Mouse (Mus musculus): ENCODE data around the gene Myo1a. TPM values are rescaled to one million over a fixed set of nuclear protein-coding genes. Genes with fewer than 3 reads are reported as not detected.

Gene Myo1a
- total RNA-seq, 2 experiments from 2014 or later, result not detected

DNA sequence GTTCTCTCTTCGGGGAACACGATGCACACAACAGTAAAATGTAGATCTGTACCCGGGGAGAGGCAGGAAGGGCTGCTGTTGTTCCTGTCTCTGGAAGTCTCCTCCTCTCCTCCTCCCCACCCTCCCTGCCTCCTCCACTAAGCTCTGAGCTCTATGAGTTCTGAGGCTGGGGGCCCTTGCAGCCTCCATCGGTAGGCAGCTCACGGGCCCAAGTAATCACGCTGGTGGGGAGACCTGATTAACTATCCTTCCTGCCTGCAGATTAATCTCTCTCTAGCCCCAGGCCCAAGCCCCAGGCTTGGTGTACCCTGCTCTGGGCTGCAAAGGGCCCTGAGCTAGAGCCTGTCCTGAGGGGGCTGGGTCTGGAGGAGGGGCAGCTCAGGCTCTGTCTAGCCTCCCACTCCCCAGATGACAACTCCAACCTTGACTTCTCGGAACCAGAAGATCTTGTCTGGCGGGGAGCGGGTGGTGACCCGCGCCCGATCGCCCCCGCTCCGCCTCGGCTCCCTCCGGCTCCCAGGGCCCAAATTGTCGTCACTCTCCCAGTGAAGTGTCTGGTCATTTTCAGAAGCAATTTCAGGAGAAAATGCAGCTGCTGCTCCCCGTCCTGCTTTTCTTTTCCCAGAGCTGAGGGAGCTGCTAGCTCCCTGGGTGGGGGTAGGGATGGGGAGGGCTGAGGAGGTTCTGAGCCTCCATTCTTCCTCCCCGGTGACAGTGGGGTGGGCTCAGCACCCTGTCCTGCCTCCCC is 16.9 kb downstream of the Myo1a start:
- ATAC-seq (replicated peaks; ENCODE audit: low FRiP score, poor library complexity, severe bottlenecking), result no peak

DNA sequence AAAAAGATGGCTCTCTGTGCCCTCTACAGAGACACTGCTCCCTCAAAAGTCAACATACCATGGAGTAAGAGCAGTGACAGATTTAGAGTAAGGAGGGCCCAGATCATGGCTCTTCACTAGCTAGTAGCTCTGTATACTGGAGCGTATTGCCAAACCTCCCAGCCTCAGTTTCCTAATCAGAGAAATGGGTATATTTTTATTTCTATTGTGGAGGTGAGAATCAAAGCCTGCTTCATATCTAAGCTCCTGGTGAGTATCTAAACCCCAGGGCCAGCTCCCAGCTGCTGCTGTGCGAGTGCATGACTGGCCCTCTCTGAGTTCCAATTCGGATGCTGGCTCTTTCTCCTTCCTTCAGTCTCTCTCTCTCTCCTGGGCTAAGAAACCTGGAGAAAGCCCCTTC is 19.2 kb downstream of the Myo1a start, which contains the start of gene Tac2:
Gene Tac2 (plus strand): TSS at position 301 of the 400 bp plus-strand sequence.
- ATAC-seq (replicated peaks; ENCODE audit: low FRiP score, poor library complexity, severe bottlenecking), result no peak

DNA sequence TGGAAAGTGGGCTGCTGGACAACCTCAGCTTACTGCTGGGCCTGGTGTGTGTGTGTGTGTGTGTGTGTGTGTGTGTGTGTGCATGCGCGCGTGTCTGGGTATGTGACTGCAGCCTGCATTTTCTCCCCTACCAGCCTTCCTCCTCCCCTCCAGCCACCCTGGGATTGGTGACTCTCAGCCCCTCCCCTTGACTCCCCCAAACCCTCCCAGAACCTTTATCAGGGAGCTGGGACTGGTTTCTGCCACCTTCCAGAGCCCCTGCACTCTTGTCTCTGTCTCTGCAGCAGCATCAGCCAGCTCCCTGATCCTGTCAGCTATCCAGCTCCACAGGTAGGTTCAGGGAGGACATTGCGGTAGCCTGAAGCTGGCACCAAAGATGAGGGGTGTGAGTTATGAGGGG is 20.2 kb downstream of the Myo1a start:
- ATAC-seq (replicated peaks; ENCODE audit: low FRiP score, poor library complexity, severe bottlenecking), result no peak

DNA sequence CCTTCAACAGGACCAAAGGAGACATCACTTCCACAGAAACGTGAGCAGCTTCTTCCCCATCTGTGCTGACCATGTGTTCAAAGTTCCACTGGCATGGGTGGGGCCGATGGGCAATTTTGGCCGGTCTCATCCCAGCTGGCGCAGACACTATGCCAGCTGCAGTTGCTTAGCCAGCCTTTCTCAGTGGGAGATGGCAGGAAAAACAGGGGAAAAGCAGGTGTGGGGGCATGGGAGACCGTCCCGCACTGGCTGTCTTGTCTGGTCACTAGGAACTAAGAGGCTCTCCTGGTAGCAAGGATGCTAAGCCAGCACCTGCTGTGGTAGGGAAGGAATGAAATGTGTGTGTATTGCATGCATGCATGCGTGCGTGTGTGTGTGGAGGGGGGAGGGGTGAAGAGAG is 23.5 kb downstream of the Myo1a start:
- no peak for ATAC-seq (replicated peaks; ENCODE audit: low FRiP score, poor library complexity, severe bottlenecking)

DNA sequence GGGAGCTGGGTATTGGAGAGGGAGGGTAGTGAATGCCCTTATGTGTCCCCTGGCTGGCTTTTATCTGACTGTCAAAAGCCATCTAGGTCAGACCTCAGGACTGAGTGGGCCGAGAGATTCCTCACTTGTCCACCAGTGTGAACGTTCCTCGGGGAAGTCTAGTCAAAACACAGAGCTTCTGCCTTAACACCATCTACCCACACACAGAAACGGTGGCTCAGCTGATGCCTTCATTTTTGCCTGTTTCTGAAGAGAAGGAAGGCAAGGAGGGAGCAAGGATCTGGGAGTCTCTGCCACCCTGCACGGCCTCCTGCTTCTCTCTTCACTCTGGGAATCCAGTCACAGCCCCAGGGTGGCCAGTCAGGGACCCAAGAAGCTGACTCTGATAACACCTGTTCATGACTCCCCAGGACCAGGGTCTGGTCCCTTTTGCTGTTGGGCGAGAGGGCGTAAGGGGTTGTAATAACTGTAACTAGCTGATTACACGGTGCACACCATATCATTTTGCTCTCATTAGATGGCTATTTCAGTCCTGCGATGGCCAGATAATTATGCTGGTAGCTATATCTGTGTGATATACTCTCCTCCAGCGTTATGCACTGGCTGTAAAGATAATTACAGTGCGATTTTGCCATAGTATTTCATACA is 25.4 kb downstream of the Myo1a start:
- ATAC-seq (replicated peaks; ENCODE audit: low FRiP score, poor library complexity, severe bottlenecking), result peak; percentile 72

DNA sequence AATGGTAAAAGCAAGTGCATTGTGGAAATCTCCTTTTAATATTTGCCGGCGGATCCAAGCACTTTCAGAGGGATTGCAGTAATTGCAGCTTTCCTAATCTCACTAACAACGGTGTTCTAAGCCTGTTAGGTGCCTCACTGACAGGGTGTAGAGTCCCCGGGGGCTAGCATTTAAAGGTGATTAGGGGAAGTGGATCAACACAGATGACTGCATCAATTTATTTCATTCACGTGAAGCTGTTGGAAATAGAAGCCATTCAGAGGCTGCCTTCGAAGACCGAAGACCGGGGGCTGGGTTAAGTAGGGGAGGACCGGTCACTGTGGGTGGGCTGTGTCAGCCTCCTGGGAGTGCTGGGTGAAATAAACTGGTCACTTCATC is 26.0 kb downstream of the Myo1a start:
- no peak for ATAC-seq (replicated peaks; ENCODE audit: low FRiP score, poor library complexity, severe bottlenecking)

DNA sequence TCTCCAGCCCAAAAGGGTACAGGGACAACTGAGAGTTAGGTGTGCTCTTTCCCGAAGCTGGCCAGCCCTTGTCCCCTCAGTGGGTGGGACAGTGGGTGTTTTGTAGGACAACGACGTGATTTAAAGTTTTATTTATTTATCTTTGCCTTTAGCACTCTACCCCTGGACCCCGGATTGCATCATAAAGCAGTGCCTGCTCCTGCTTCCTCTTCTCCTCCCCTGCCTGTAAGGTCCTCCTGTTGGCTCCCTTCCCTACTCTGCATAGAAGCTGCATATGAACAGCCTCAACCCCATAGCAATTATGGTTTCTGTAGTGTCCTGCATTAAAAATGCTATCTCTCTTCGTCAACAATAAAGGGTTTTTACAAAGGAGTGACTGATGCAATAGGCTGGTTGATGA is 26.4 kb downstream of the Myo1a start:
- ATAC-seq (replicated peaks; ENCODE audit: low FRiP score, poor library complexity, severe bottlenecking), result no peak

DNA sequence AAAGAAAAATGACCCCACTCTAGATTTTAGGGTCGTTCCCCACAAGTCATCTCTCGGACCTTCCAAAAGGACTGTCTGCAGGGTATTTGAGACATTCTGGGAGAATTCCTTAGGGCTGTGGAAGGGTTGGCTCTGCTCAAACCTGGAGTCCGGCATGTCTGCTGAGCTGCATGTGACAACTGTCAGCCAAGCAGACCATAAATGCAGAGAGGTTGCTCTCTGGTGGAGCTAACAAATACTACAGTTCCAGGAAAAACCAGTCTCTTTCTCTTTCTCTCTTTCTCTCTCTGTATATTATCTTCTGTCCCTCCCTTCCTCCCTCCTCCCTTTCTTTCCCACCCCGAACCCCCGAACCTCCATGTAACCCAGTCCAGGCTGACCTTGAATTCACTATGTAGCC is 29.5 kb downstream of the Myo1a start:
- no peak for ATAC-seq (replicated peaks; ENCODE audit: low FRiP score, poor library complexity, severe bottlenecking)

DNA sequence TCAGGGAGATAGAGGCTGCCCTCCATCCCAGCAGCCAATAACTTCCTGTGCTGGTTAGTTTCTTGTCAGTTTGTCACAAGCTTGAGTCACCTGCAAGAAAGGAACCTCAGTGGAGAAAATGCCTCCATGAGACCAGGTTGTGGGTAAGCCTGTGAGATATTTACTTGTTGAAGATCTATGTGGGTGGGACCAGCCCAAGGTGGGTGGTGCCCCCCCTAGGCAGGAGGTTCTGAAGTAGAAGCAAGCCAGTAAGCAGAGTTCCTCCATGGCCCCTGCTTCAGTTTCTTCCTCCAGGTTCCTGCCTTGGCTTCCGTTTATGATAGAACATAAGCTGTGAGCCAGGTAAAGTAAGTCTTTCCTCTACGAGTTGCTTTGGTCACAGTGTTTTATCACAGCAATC is 31.3 kb downstream of the Myo1a start:
- ATAC-seq (replicated peaks; ENCODE audit: low FRiP score, poor library complexity, severe bottlenecking), result no peak

DNA sequence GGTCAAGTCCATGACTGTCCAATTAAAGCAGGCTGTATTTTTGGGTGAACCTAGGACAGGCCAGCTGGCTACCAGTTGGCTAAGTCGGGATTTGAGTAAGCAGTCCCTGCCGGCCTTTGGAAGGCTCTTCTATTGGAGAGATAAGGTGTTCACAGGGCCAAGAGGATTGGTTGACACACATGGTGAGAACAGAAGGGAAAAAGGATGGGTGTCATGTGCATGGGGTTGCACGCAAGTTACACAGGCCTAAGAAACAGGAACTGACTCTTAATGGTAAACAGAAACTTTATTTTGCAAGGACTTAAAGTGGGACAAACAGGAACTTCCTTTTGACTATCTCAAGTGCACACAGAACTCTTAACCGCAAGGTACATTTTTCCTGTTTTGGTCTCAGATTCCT is 31.9 kb downstream of the Myo1a start:
- no peak for ATAC-seq (replicated peaks; ENCODE audit: low FRiP score, poor library complexity, severe bottlenecking)

DNA sequence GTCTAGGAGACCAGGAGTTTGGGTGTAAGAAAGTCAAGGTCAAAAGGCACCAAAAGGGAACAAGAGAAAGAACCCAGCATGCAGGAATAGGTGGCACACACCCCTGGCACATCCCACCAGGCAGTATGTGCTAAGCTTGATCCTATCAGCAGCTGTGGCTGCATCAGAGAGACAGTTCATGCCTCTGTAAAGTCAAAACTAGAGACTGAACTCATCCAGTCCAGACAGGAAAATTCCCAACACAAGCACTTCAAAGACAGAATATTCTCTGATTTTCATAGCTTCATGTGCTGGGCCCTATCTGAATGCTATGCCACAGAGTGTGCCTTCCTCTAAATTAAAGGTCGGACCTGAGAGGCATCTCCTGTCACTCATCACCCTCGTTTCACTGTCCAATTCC is 32.6 kb downstream of the Myo1a start:
- ATAC-seq (replicated peaks; ENCODE audit: low FRiP score, poor library complexity, severe bottlenecking), result no peak

DNA sequence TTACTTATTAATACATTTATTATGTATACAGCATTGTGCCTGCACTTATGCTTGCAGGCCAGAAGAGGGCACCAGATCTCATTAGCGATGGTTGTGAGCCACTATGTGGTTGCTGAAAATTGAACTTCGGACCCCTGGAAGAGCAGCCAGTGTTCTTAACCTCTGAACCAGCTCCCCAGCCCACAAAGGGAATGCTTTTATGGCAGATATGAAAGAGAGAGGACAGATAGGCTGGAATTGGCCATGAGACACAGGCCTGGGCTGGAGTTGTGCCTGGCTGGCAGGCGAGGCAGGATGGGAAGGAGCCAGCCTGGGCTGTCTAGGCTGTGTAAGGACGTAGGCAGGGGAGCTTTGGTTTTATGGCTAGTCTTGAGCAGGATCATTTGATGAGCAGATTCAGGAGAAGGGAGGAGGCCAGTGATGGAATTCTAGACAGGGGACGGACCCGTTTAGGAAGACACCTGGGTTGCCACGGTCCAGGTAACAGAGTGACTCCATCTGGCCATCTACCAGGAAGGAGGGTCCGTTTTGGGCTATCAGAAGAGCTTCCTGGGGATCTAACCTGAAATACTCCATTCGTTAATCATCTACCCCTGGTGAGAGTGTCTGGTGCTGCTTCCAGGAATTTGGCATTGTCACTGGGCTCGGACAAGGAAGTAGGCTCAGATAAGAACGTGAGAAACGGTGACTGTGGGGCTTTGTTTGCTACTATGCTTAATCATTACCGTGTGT is 33.3 kb downstream of the Myo1a start:
- peak; percentile 34; the same call in 1 of the 2 replicates for ATAC-seq (replicated peaks; ENCODE audit: low FRiP score, poor library complexity, severe bottlenecking)

DNA sequence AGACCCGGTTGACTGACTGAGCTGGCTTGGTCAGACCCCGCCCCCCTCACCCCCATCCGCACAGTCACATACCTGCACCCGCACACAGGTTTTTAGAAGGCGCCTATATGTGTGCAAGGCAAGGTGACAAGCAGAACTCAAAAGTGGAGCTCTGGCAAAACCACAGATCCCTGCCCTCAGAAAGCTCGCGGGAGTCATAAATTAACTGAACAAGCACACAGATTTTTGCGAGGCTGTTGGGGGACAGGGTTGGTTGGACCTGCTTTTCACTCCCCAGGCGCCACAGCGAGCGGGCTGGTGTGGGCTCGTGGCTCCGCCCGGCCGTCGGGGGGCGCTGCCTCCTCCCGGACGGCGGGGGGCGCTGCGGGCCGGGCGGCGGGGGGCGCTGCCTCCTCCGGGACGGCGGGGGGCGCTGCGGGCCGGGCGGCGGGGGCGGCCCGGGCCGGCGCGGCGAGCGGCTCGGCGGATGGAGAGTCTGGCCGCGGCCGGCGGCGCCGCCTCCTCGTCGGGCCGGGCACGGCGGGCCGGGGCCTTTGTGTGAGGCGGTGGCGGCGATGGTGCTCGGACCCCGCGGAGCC is 34.2 kb downstream of the Myo1a start, which contains the start of gene Zbtb39:
Gene Zbtb39 (plus strand): TSS at position 456 of the 578 bp plus-strand sequence.
- ATAC-seq (replicated peaks; ENCODE audit: low FRiP score, poor library complexity, severe bottlenecking), result peak; percentile 47; the same call in 1 of the 2 replicates

DNA sequence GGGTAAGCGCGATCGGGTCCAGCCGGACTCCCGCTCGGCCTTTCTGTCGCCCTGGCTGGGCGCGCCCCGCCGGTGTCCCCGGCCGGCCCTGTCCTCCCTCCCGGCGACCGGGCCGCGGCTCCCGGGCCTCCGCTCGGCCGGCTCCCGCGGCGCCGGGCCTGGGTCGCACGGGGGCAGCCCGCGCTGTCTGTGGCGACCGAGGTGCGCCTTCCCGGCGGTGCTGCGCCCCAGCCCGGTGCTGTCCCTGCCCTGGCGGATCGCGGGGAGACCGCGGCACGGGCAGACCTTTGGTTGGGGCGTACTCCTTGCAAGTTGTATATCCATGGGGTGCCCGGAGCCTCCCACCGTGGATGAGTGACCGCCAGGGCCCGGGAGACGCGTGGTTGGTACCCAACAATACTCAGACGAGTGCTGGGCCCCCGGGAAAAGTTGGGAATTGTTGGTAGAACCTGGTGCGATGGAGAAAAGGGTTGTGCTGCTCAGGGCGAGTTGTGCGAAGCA is 34.7 kb downstream of the Myo1a start:
- no peak for ATAC-seq (replicated peaks; ENCODE audit: low FRiP score, poor library complexity, severe bottlenecking)

DNA sequence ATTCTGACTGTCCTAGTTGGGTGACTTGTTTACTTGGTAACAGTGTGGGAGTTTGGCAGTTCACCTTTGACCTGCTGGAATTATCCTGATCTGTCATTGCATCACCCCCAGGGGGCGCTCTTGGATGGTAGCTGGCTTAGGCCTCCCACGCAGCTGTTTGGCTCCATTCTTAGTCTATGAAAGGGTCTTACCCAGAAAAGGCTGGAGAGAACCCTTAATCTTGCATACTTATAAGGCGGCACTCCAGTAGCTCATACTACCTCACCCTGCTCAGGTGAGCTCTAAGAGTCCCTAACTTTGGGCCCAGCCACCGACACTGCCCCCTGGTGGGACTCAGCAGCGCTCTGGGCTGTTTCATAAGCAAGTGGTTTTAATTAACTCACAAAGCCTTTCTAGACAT is 39.7 kb downstream of the Myo1a start:
- ATAC-seq (replicated peaks; ENCODE audit: low FRiP score, poor library complexity, severe bottlenecking), result peak; percentile 63

DNA sequence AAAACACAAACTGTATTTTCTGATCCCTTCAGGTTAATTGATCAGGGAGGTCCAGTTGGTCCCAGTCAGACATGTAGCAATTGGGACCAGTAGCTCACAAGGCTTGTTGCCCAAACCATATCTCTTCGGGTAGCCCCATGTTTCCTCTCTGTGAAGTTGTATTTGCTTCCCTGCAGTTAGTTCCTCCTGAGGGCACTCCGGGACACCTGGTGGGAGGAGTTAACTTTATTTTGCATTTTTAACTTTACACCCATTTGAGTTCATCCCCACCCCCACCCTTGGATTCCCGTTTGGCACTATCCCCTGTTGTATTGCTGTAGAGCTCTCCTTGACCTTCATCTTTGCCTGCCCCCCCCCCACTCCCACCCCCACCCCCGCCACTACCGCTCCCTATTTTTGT is 40.9 kb downstream of the Myo1a start:
- no peak for ATAC-seq (replicated peaks; ENCODE audit: low FRiP score, poor library complexity, severe bottlenecking)

DNA sequence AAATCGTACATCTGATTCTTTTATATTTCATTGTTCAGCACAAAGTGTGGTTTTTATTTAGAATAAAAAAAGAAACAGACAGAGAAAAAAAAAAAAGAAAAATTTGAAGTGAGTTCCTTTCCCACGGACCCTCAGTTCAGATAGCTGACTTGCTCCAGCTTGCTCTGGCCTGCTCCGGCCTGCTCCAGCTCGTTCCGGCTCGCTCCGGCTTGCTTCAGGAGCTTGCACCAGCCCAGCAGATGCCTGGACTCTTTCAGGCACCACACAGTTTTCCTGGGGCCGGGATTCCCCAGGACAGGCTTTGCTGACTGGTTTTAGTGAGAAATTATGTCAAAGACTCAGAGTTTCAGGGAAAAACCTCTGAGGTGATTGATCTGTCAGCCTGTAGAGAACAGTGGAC is 42.3 kb downstream of the Myo1a start:
- no peak for ATAC-seq (replicated peaks; ENCODE audit: low FRiP score, poor library complexity, severe bottlenecking)

DNA sequence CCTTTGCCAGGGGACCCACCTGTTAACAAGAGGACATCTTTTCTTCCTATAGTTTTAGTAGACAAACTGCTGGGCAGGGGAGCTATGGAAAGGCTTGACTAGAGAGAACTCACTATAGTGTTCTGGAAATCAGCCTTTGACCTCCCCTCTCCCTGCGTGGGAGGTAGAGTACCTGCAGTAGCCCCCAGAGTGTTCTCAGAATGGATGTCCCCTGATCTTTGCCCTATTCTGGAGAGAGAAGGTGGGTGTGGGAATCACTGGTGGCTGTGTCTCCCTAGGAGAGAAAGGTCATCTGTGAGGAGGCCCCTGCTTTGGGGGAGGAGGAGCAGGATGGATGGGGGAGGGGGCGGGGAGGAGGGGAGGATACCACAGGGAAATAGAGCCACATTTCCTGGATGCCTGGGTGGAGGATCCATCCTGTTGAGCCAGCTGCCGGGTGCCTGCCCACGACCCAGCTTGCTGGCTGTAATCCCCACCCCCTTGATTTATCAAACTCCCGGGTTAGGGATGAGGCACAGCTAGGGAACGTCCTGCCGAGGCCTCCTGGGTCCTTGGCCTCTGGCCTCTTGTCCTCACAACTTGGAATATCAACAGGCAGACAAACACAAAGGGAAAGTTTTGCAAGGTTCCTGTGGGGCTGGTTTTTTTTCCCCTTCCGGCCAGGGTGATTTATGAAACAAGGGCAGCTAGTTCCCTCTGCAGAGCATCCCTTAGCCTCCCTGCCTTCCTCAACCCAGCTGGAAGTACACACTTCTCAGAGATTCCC is 44.1 kb downstream of the Myo1a start:
- no peak for ATAC-seq (replicated peaks; ENCODE audit: low FRiP score, poor library complexity, severe bottlenecking)

DNA sequence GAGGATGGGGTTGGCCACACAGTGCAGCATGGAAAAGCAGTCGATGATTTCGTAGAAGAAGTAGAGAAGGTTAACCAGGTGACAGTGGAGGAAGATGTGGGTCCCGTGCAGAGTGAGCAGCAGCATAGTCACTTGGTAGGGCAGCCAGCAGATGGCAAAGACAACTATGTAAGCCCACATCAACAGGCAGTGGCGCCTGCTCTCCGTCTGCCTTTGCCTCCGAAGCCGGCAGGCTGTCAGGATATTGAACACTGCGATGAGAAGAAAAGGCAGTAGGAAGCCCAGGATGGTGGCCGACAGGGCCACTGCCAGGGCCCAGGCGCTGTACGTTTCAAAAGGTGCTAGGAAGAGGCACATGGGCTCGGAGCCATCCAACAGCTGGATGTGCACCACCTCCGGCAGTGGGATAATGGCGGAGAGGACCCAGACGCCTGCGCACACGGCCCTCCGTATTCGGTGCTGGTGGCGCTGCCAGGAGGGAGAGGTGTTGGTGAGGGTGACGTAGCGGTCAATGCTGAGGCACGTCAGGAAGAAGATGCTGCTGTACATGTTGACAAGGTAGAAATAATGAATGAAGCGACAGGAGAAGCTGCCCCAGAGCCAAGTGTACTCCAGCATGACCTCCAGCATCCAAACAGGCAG is 45.3 kb downstream of the Myo1a start:
- no peak for ATAC-seq (replicated peaks; ENCODE audit: low FRiP score, poor library complexity, severe bottlenecking)

Data from erythroblast, adult 5-6 weeks (primary cell).